Mouse (Mus musculus) embryonic facial prominence, embryonic 15.5 days (tissue): ENCODE results near the gene Ptprn2. TPM values are rescaled to one million over a fixed set of nuclear protein-coding genes. Genes with fewer than 3 reads are reported as not detected.
A peak's percentile ranks its signal among the peaks of the same experiment; 100 is the strongest.

ENCODE experiments used
- microRNA counts: library from miRNA; unstranded; fragments of <30 nt; microRNA quantifications from one replicate; lab custom pipeline; 2016
- microRNA-seq: library from miRNA; unstranded; fragments of <30 nt; microRNA quantifications from one replicate; pipeline ENCODE4, GENCODE M21; 2016; ENCODE audit warnings: borderline number of aligned reads
- polyA plus RNA-seq: library from polyadenylated mRNA; unstranded; fragments of >200 nt; fragmentation: Nextera tagmentation; extraction: Ambion mirVana; gene quantifications from 2 replicates; pipeline ENCODE4 v1.2.1, GENCODE M21; 2015

Ptprn2 gene
- polyA plus RNA-seq, 1 experiment from 2014 or later: 0.12 TPM

MicroRNAs within 50 kb of the gene (microRNA counts, 519-probe panel; counts per million panel counts)
- 1,994 counts per million, percentile 39 among the panel's probes with 10 or more counts for microRNA mmu-miR-153 (lab: Ali Mortazavi, UCI)

Small RNA genes within 50 kb of the gene (microRNA-seq; reads per million reads assigned to microRNA genes)
- gene Mir153: 26.7 reads per million, percentile 40 among the genes with 10 or more reads in this experiment

Other genes starting within 250 kb of the Ptprn2 start
- 31.4 and 32.9 TPM in 2 replicates for gene Wdr60, start 222.7 kb upstream of the Ptprn2 start, polyA plus RNA-seq
- gene Gm11027, start 210.3 kb upstream of the Ptprn2 start, polyA plus RNA-seq: not detected in 2 replicates
- gene Esyt2, start 204.5 kb upstream of the Ptprn2 start, polyA plus RNA-seq: 20.3 and 21.7 TPM in 2 replicates
- 28.5 and 32.4 TPM in 2 replicates for gene Ncapg2, start 80.3 kb upstream of the Ptprn2 start, polyA plus RNA-seq